Mouse (Mus musculus) cerebellum, postnatal 4 days (tissue): ENCODE measurements around the gene Tdrd1.
"Not testable (repeated sequence)": the region's sequence is repeated elsewhere in the genome, so short reads cannot be mapped to it uniquely, and the experiment has no call there.

Source experiments
- DNase-seq, 2 experiments: peaks; one replicate each; pipeline ENCODE4 v3.0.0; 2022; ENCODE audit warnings: low spot score in 2 of 2, mixed read lengths in 1 of 2

The Tdrd1 gene

GRCm38 (mm10) chr19:56826047-56826631, at the start of gene Tdrd1:
Gene Tdrd1, plus strand, starts transcription at chr19:56826209.
- DNase-seq: no peak

DNA sequence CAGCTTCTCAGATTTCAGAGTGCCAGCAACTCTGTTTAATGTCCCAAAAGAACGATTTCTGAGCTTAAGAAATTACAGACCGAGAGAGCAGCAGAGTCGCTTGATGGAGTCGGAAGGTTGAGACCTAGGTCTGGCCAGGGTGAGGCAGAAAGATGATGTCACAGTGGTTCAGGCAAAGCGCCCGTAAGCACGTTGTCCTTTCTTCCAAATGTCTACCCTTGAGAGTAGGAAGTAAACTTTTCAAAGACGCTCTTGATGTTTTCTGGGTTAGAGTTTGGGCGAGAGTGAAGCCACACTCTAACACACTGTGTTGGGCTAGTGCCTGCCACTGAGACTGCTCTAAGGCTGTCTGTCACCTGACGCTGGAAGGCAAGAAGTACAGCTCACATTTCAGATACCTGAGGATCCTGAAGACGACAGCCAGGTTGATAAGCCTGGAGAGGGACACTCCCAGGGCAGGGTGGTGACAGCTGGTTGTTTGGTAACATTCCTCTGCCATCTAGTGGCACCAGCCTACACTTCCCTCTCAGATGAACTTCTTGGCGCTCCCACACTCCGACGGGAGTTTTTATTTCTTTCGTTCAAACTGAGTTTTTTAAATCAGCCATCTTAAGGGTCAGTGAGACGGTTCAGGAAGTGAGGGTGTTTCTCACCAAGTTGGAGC, 49.2 kb upstream of the Tdrd1 start:
- DNase-seq: peak in 1 of 2 experiments; percentile 45

GRCm38 (mm10) chr19:56778532-56778931, 47.5 kb upstream of the Tdrd1 start:
- DNase-seq: not testable (repeated sequence)

DNA sequence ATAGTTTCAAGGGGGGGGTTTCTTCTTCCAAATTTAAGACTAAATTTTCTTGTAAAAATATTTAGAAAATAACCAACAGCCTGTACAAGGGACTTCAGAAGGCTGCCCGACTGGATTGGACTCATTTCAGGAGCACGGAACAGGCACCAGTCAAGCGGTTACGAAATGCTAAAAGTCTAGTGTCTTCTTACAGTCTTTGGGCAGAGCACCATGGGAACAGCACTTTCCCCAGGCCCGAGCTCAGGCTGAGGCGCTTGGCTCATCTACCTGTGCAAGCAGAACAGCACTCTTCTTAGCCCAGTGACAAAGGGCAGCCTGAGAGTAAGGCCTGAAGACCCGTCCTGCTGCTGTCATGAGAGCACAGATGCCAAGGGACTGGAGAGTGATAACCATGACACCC, 38.1 kb upstream of the Tdrd1 start:
- no peak for DNase-seq

DNA sequence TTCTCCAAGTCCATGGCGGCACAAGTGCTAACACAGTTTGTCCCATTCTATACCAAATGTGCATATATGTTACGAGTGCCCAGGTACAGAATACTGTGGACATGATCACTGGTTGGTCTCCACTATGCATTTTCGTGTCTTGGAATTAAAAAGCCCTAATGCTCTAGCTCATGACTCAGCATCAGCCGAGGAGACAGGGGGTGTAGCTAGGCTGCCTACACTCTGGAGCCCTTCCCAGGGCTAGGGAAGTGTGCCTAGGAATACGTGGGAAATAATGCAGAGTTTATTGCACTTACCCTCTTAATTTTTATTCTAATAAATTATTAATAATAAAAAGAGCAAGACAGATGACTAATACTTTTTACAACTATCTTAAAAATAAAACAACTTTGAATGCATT, 37.1 kb upstream of the Tdrd1 start:
- DNase-seq: no peak

GRCm38 (mm10) chr19:56797376-56797775, 28.6 kb upstream of the Tdrd1 start:
- no peak for DNase-seq

DNA sequence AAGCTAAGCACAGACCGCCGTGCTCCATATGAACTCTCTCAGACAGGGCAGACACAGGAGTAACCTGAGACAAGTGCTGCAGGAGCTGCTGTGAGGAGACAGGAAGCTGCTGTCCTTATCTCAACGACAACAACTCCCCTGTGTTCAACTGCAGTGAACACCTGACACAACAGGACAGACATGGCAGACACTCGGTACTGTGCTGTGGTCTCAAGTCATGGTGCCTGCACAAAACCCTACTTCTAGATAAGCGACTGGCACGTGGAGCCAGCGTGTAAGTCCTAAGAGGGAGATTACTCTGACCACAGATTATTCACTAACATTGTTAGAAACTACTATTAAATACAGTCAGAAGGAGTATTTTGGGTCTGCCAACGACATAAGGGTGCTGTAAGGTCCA, 25.8 kb upstream of the Tdrd1 start:
- DNase-seq: no peak

DNA sequence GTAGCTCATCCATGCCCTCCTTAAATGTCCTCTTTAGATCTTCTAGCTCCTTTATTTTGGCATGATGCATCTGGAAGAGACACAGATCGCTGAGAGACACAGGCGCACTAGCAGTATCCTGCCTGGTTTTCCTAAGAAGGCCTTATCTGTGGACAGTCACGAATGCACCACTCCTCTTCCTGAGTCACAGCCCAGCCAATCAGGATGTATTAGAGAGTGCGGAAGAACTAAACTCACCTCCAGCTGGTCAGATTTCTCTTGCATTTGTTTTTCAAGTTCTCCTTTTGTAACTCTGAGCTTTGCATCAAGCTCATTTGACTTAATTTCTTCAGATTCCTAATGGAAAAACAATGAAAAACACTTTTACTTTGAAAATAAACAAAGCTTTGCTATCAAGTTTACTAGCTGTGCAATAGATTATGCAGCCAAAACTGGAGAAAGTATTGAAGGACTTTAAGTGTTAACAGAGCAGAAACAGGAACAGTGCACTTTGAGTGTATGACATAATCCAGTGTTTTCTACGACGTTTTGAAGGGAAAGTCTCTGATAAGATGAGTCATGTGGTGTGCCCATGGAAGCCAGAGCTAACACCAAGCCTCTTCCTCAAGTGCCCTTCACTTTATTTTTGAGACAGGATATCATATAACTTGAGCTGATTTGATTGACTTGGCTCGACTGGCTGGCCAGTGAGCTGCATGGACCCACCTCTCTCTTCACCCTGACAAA, 24.9 kb upstream of the Tdrd1 start:
- no peak for DNase-seq

DNA sequence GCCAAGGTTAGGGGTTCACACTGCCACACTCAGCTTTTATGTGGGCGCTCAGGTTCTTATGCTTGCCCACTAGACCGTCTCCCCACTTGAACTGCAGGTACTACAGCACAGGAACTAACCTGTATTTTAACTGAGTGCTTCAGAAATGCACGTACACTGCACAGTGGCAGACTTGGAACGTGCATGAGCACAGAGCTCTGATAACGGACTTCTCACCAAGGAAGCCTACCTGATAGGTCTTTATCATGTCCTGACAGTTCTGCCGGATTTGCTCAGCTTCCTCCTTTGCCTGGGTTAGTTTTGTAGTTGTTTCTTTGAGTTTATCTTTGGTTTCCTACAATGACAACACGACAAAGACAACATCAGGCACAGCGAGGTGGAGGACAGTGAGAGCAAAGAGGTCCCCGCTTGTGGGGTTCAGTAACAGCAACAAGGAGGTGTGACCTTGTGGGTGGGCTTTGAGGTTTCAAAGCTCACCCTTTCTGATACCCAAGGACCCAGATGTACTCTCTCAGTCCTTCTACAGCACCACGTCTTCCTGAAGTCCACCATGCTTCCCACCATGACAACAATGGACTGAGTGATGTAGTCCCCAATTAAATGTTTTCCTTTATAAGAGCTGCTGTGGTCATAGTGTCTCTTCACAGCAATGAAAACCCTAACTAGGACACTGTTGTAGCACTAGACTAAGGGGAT, 24.2 kb upstream of the Tdrd1 start:
- DNase-seq: no peak

- DNase-seq: no peak
Measured at GRCm38 (mm10) chr19:56802352-56802746, 23.7 kb upstream of the Tdrd1 start.

DNA sequence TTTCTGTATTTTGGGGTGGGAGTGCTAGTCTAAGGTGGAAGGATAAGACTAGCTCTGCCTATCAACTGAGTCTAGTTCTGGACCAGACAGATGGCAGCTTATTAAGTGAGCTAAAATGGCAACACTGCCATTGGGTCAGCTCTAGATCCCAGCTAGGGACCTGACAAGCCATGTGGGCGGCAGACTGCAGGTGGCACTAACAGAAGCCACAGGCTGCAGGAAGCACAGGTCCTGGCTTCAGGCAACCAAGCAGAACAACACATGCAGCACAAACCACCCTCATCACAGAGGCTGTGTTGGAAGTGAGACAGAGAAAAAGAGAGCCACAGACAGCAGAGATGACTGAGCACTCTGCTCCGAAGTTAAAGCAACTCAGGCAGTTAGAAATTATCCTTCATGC, 20.6 kb upstream of the Tdrd1 start:
- no peak for DNase-seq

GRCm38 (mm10) chr19:56807122-56807521, 18.9 kb upstream of the Tdrd1 start:
- no peak for DNase-seq

- peak in 1 of 2 experiments; percentile 26 for DNase-seq
Measured at GRCm38 (mm10) chr19:56808771-56809170, 17.2 kb upstream of the Tdrd1 start.

DNA sequence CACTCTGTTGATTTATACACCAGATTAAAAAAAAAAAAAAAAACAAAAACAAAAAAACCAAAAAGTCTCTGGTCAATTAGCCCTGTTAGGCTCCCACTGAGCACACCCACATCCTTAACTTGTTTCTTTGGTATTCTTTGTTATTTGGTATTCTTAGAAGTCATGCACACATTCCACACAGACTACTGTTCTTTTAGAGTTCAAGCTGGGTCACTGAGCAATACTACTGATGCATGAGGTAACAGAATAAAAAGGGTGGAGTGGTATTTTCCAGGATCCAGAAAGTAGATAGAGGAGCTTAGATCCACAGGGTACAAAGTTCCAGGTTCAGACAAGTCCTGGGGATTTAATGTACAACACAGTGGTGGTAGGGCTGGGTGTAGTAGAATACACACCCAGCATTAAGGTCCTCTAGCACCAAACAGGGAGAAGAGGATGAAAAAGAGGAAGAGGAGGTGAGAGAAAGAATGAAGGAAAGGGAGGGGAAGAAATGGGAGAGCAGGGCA, 15.3 kb upstream of the Tdrd1 start:
- no peak for DNase-seq

DNA sequence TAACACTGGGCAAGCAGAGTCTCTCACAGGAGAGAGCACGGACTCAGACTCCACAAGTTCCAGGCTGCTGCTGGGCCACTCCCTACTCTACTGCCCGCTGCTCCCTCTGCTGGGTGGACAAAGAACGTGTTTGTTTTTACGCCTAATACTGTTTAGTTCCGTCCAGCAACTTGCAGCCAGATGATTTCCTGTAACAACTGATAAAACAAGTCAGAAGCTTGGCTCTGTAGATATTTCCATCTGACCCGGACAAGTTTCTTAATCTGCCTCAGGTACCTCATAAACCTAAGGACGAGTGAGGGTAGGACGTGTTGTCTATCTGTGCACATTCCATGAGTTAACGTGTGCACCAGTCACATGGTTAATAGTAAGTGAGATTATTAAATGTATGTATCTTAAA, 14.4 kb upstream of the Tdrd1 start:
- peak in 1 of 2 experiments; percentile 33 for DNase-seq

DNA sequence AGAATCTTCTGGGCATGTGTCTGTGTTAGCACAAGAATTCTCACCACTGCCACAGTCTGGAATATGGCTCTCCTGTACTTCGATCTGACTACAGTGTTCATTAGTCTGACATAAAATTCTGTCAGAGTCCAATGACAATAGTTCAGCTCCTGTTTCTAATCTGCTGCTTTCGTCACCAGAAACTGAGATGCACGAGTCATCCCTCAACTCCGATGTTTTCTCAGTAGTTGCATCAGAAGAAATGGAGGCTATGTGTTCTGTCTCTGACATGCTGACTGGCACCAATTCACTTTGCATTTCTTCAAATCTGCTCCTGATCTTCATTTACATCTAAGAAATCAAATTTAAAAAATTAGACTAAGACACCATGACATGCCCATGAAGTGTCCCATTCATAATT, 12.6 kb upstream of the Tdrd1 start:
- no peak for DNase-seq

DNA sequence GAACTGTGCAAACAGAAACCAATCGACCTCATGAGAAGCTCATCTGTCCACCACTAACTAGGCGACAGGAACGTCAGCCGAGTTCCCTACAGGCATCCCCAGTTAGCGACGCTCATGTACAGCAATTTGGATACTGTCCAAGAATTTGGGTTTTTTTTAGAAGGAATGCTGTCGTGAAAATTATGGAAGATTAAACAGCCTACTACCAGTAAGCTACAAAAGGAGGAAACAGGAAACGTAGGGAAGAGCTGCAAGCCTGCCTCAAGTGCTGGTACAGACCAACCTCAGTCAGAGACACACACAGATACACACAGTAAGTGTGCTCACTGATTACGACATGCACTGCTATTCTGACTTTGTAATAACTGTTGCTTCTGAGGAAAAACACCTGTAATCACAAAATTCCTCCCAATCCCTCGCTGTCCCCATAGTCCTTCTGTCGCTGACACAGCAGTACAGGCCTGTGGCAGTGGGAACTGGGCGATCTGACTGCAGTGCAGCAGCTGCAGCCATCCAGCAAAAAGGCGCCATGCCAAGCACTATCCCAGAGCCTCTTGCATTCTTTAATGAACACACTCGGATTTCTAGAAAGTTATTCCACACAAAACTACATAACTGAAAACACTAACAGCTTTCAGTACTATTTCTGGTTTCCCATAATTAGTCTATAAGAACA, 8.0 kb upstream of the Tdrd1 start:
- DNase-seq: peak in 1 of 2 experiments; percentile 25

DNA sequence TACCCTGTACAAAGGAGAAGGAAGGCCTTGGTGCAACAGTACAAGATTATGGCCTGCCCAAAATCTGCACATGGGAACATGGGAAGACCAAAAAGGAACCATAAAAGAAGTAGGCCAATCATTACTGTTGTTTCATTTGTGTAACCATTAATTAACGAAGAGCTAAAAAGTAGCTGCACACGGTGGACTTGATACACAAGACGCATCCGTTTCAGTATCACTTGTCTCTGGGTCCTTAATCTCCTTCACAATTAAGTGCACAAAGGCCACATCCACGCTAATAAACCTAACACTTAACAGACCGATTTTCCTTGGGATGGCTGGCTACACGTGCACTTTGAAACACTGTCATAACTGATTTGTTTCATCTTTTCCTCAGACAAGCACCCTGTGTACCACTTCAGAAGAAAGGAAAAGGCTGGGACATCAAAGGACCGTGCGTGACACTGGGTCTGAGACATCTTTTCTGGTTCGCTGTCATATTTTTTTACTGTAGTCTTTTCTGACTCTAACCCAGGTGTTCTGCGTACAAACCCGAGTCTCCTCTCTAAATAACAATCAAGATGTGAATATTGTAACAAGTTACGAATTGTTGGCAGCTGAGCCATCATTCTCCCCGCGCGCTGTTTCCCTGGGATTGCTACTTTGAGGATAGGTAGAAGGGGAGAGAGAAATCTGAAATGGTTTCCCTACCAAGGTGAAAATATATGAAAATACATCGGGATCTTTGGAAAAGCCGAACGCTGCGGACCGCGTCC, 4.8 kb upstream of the Tdrd1 start:
- no peak for DNase-seq

DNA sequence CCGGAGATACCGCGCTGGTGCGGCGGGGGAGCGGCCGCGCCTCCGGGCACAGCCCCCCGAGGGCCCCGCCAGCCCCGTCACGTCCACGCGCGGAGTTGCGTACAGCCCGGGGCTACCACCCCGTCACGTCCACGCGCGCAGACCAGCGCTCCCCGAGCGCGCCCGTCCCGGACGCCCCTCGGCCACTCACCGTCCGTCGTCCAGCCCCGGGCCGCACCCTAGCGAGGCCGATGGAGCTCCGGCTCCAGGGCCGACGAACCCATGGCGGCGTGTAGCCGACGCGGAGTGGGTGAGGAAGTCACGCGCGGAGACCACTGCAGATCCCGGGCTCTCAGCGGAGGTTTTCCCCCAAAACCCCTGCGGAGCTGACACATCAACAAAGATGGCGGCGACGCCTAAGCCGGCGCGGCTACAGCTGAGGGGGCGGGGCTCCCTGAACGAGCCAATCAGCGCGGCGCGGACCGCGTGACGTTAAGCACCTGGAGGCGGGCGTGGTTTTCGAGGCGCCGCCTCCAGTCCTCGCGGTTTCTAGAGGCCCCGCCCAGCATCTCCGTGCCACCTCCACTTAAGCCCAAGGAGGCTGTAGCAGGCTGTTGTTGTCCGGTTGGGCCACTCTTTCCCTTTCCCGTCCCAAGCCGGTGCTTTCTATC, 4.1 kb upstream of the Tdrd1 start, which contains the start of gene Ccdc186:
Gene Ccdc186 (minus strand): TSS at position 393 of the 650 bp plus-strand sequence.
- DNase-seq: peak; percentile 93 to 97

GRCm38 (mm10) chr19:56822448-56822836, 3.6 kb upstream of the Tdrd1 start:
- DNase-seq: no peak
